Mouse (Mus musculus) G1E (cell line): Measurements from ENCODE around the gene Cracr2b. TPM values are rescaled to one million over a fixed set of nuclear protein-coding genes. Genes with fewer than 3 reads are reported as not detected.

Experiments used
- ATAC-seq: 2 replicates; pipeline ENCODE4 v1.8.0; 2016; ENCODE audit warnings: mild to moderate bottlenecking; ENCODE audit not compliant: insufficient number of reproducible peaks, poor library complexity, low FRiP score, severe bottlenecking; ENCODE audit errors: extremely low read depth
- DNase-seq: peaks from one replicate; pipeline ENCODE4 v3.0.0; 2012; ENCODE audit warnings: low spot score
- H3K27me3 ChIP-seq: 2 replicates; pipeline ENCODE4 v1.6.1; 2012; ENCODE audit warnings: mild to moderate bottlenecking, low read length, inconsistent platforms; ENCODE audit not compliant: insufficient read depth
- H3K36me3 ChIP-seq: replicated peaks from 2 replicates; pipeline ENCODE3; 2012; ENCODE audit warnings: mild to moderate bottlenecking, inconsistent platforms
- H3K4me1 ChIP-seq: 2 replicates; pipeline ENCODE4 v1.6.1; 2012; ENCODE audit warnings: low read depth, low read length, inconsistent platforms, mixed read lengths; ENCODE audit not compliant: insufficient read depth
- H3K4me3 ChIP-seq: 2 replicates; pipeline ENCODE4 v1.5.1; 2012; ENCODE audit warnings: low read depth, mild to moderate bottlenecking, inconsistent platforms, low read length, moderate library complexity, mixed read lengths
- H3K9me3 ChIP-seq: replicated peaks from 2 replicates; pipeline ENCODE4 v1.6.1; 2012; ENCODE audit warnings: inconsistent platforms
- CTCF ChIP-seq: IDR thresholded peaks from 2 replicates; pipeline ENCODE4 v1.5.1; 2012; ENCODE audit warnings: low read depth, low read length, inconsistent platforms, mixed read lengths
- GATA1 ChIP-seq: IDR thresholded peaks from 2 replicates; pipeline ENCODE4 v1.6.1; 2012; ENCODE audit warnings: borderline replicate concordance, low read length, inconsistent platforms, mixed read lengths
- GATA2 ChIP-seq: IDR thresholded peaks from 2 replicates; pipeline ENCODE4 v1.6.1; 2012; ENCODE audit warnings: low read depth, low read length, inconsistent platforms, borderline replicate concordance
- POLR2AphosphoS5 ChIP-seq: IDR thresholded peaks from 2 replicates; pipeline ENCODE4 v1.6.1; 2012; ENCODE audit warnings: low read depth, low read length, inconsistent platforms; ENCODE audit not compliant: insufficient replicate concordance
- TAL1 ChIP-seq: conservative IDR thresholded peaks from 2 replicates; pipeline ENCODE4 v1.6.1; 2012; ENCODE audit warnings: low read depth, low read length, inconsistent platforms, mixed read lengths
- polyA plus RNA-seq: library from polyadenylated mRNA; stranded (reverse); fragments of >175 nt; gene quantifications from 2 replicates; pipeline ENCODE4 v1.2.3, GENCODE M21; 2012
- total RNA-seq, 2 experiments: library from RNA; stranded (forward) in 1 of 2; stranded (reverse) in 1 of 2; fragments of 200-1000 nt in 1 of 2; fragments of >200 nt in 1 of 2; fragmentation: Nextera tagmentation in 1 of 2; gene quantifications; 2 replicates each; pipeline ENCODE4 v1.2.3; 2014 to 2017

Gene Cracr2b
- total and polyA plus RNA-seq, 3 experiments: 0.44 TPM; not detected in 2

- H3K4me1 ChIP-seq: peaks cover 92% of the 10 kb centered on the region
- no peaks in the 10 kb centered on the region for H3K9me3 ChIP-seq
- TF ChIP-seq GATA2: no peak
- 0 out of 2 replicates have a peak, but pooled peaks have one; percentile 72 for TF ChIP-seq POLR2AphosphoS5
- peak; percentile 28; the same call in 1 of the 2 replicates for TF ChIP-seq CTCF
- TF ChIP-seq GATA1: no peak
- DNase-seq: peak; percentile 82
- peak; percentile 41; the same call in 1 of the 2 replicates for ATAC-seq
- H3K36me3 ChIP-seq: peaks cover 82% of the 10 kb centered on the region
- no peaks in the 10 kb centered on the region; the same call in 1 of the 2 replicates for H3K27me3 ChIP-seq
- H3K4me3 ChIP-seq: peak within 1 kb of the TSS; percentile 79
Measured at GRCm38 (mm10) chr7:141437178-141438120, 23.4 kb upstream of the Cracr2b start, which contains the start of gene Slc25a22. Gene Slc25a22, minus strand, starts transcription at chr7:141437892.

DNA sequence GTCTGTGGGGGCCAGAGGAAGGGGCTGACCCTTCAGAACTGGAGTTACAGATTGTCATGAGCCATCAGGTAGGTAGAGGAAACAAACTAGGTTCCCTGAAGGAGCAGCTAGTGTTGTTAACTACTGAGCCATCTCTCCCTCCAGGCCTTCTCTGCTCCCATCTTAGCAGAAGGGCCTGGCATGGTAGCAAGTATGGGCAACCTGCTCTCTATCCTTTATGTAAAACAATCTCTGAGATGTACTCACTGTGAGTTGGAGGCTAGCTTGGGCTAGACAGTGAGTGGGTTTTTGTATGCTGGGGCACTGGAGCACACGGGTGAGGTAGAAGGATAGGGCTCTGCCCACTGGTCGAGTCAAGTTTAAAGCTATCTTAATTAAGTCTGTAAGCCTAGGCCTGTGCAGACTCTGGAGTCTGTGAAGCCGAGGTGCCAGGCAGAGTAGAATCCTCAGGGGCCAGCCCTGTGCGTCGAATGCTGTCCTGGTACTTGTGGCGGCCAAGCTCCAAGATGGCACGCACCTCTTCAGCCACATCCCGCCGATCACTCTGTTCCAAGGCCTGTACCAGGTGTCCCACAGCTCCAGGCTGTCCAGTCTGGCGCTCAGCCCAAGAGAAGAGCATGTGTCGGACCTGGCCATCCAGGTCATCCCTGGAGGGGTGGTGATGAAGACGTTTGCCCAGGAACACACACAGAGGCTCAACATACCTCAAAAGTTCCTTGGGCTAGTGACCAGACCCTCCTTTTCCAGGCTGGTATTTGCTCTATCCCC lies 22.5 kb upstream of the Cracr2b start:
- peaks cover 79% of the 10 kb centered on the region for H3K36me3 ChIP-seq
- DNase-seq (no peak), ATAC-seq (no peak)
- no peak overlapping the region for H3K4me3 ChIP-seq
- no peaks in the 10 kb centered on the region for H3K9me3 ChIP-seq
- no peak for TF ChIP-seq POLR2AphosphoS5
- TF ChIP-seq TAL1: no peak
- TF ChIP-seq GATA1: no peak
- no peak for TF ChIP-seq GATA2
- no peak for TF ChIP-seq CTCF
- H3K4me1 ChIP-seq: peaks cover 92% of the 10 kb centered on the region
- no peaks in the 10 kb centered on the region; the same call in 1 of the 2 replicates for H3K27me3 ChIP-seq

GRCm38 (mm10) chr7:141439140-141439679 lies 21.7 kb upstream of the Cracr2b start:
- peaks cover 71% of the 10 kb centered on the region for H3K36me3 ChIP-seq
- H3K4me1 ChIP-seq: peaks cover 89% of the 10 kb centered on the region
- no peak for TF ChIP-seq GATA2
- TF ChIP-seq TAL1: no peak
- TF ChIP-seq POLR2AphosphoS5: no peak
- TF ChIP-seq GATA1: no peak
- TF ChIP-seq CTCF: no peak
- ATAC-seq: no peak
- no peaks in the 10 kb centered on the region for H3K9me3 ChIP-seq
- H3K27me3 ChIP-seq: no peaks in the 10 kb centered on the region; the same call in 1 of the 2 replicates
- no peak overlapping the region for H3K4me3 ChIP-seq
- DNase-seq: no peak

GRCm38 (mm10) chr7:141439811-141440210 lies 21.1 kb upstream of the Cracr2b start:
- Histone ChIP-seq H3K36me3 (peaks cover 68% of the 10 kb centered on the region), H3K9me3 (no peaks in the 10 kb centered on the region), H3K27me3 (no peaks in the 10 kb centered on the region; the same call in 1 of the 2 replicates), H3K4me3 (no peak overlapping the region), H3K4me1 (peaks cover 89% of the 10 kb centered on the region)
- DNase-seq (no peak), ATAC-seq (no peak)
- TF ChIP-seq CTCF: no peak
- no peak for TF ChIP-seq TAL1
- no peak for TF ChIP-seq GATA1
- no peak for TF ChIP-seq POLR2AphosphoS5
- TF ChIP-seq GATA2: no peak

DNA sequence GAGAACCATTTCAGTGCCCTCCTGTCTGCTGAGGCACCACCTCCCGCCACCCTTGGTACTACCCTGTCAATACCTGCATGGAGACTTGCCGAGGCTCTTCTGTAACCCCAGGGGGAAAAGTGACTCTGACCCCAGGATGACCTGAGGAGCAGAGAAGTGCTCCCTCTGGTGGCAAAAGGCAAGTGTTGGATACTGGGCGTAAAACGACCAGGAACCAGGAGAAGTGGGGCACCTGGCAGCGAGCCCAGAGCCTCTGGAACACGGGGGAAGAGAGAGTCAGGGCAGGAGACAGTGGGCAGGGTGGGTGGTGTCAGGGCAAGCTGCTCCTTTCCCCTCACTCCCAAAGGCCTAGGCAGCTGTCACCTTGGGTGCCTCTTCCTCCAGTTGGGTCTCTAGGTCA lies 20.3 kb upstream of the Cracr2b start:
- peak; percentile 55; the same call in 1 of the 2 replicates for TF ChIP-seq CTCF
- TF ChIP-seq TAL1: no peak
- peak overlapping the region; percentile 75; the same call in 1 of the 2 replicates for H3K4me3 ChIP-seq
- no peaks in the 10 kb centered on the region; the same call in 1 of the 2 replicates for H3K27me3 ChIP-seq
- peaks cover 82% of the 10 kb centered on the region for H3K4me1 ChIP-seq
- no peaks in the 10 kb centered on the region for H3K9me3 ChIP-seq
- peaks cover 67% of the 10 kb centered on the region for H3K36me3 ChIP-seq
- no peak for ATAC-seq
- DNase-seq: no peak

DNA sequence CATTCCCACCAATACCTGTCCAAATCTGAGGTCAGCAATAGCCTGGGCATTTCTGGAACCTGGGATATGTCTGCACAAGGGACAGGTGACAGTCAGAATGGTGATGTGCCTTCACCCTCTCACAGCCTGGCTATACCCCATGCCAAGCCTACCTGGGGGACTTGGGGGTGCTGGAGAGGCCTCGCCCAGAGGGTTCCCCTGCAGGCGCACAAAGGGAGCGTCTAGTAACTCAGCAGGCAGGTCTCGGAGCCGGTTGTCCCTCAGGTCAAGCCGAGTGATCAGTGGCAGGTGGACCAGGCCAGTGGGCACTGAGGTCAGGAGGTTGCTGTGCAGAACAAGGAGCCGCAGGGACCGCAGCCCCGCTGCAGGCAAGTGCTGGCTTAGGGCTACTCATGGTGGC lies 19.4 kb upstream of the Cracr2b start:
- Histone ChIP-seq H3K36me3 (peaks cover 58% of the 10 kb centered on the region), H3K4me3 (peak overlapping the region; percentile 75; the same call in 1 of the 2 replicates), H3K4me1 (peaks cover 78% of the 10 kb centered on the region), H3K27me3 (no peaks in the 10 kb centered on the region; the same call in 1 of the 2 replicates), H3K9me3 (no peaks in the 10 kb centered on the region)
- DNase-seq (no peak), ATAC-seq (no peak)
- TF ChIP-seq TAL1: no peak
- TF ChIP-seq CTCF: no peak
- TF ChIP-seq GATA2: no peak
- TF ChIP-seq POLR2AphosphoS5: no peak
- no peak for TF ChIP-seq GATA1
